Mouse (Mus musculus) embryonic fibroblast, embryonic 13.5 days (primary cell): ENCODE results near the gene Il12rb1.

ENCODE experiments used
- CTCF ChIP-seq: IDR thresholded peaks from 2 replicates; pipeline ENCODE4 v1.5.1; 2011; ENCODE audit warnings: mild to moderate bottlenecking, control low read depth, low read length, moderate library complexity, borderline replicate concordance; ENCODE audit not compliant: insufficient read depth
- POLR2A ChIP-seq: IDR thresholded peaks from 2 replicates; pipeline ENCODE4 v1.6.1; 2011; ENCODE audit warnings: low read depth, mild to moderate bottlenecking, control low read depth, low read length, moderate library complexity

- TF ChIP-seq POLR2A (no peak), CTCF (no peak)
Measured at GRCm38 (mm10) chr8:70771217-70771616, 37.0 kb upstream of the Il12rb1 start.
